Mouse (Mus musculus) forebrain, embryonic 12.5 days (tissue): Measurements from ENCODE around the gene Gm20517. TPM values are rescaled to one million over a fixed set of nuclear protein-coding genes. Genes with fewer than 3 reads are reported as not detected.
"Not testable (repeated sequence)": the region's sequence is repeated elsewhere in the genome, so short reads cannot be mapped to it uniquely, and the experiment has no call there.

Experiments
- ATAC-seq: fragments of 200-750 bp; cut with Nextera tagmentation; 2 replicates; pipeline ENCODE4 v1.8.0; 2017; ENCODE audit warnings: moderate TSS enrichment; ENCODE audit not compliant: low FRiP score
- H3K27ac ChIP-seq: fragments of 300-500 bp; sonication (generic); 2 replicates; pipeline ENCODE4 v1.5.1; 2016; ENCODE audit warnings: mild to moderate bottlenecking
- H3K27me3 ChIP-seq: fragments of 300-500 bp; sonication (generic); 2 replicates; pipeline ENCODE4 v1.6.1; 2016; ENCODE audit warnings: mild to moderate bottlenecking
- H3K36me3 ChIP-seq: fragments of 300-500 bp; sonication (generic); replicated peaks from 2 replicates; pipeline ENCODE4 v1.6.1; 2016; ENCODE audit warnings: mild to moderate bottlenecking
- H3K4me1 ChIP-seq: fragments of 300-500 bp; sonication (generic); 2 replicates; pipeline ENCODE4 v1.6.1; 2016
- H3K4me2 ChIP-seq: fragments of 300-500 bp; sonication (generic); 2 replicates; pipeline ENCODE4 v1.6.1; 2016; ENCODE audit warnings: mild to moderate bottlenecking, moderate library complexity
- H3K4me3 ChIP-seq: fragments of 300-500 bp; sonication (generic); replicated peaks from 2 replicates; pipeline ENCODE4 v1.5.1; 2016; ENCODE audit warnings: mild to moderate bottlenecking
- H3K9ac ChIP-seq: fragments of 300-500 bp; sonication (generic); 2 replicates; pipeline ENCODE4 v1.6.1; 2016; ENCODE audit warnings: mild to moderate bottlenecking
- H3K9me3 ChIP-seq: fragments of 300-500 bp; sonication (generic); 2 replicates; pipeline ENCODE4 v1.6.1; 2016
- WGBS: fragments of 180-500 bp; shearing (Covaris S2); methylation state at CpG from one replicate; pipeline ENCODE4 v1.1.7; 2016; 5-methylcytosine and 5-hydroxymethylcytosine counted together
- polyA plus RNA-seq: library from polyadenylated mRNA; unstranded; fragments of >200 nt; fragmentation: Nextera tagmentation; extraction: Ambion mirVana; gene quantifications from 2 replicates; pipeline ENCODE4 v1.2.1, GENCODE M21; 2016

Gm20517 gene
- polyA plus RNA-seq, 1 experiment from 2014 or later: 1.6 TPM

DNA sequence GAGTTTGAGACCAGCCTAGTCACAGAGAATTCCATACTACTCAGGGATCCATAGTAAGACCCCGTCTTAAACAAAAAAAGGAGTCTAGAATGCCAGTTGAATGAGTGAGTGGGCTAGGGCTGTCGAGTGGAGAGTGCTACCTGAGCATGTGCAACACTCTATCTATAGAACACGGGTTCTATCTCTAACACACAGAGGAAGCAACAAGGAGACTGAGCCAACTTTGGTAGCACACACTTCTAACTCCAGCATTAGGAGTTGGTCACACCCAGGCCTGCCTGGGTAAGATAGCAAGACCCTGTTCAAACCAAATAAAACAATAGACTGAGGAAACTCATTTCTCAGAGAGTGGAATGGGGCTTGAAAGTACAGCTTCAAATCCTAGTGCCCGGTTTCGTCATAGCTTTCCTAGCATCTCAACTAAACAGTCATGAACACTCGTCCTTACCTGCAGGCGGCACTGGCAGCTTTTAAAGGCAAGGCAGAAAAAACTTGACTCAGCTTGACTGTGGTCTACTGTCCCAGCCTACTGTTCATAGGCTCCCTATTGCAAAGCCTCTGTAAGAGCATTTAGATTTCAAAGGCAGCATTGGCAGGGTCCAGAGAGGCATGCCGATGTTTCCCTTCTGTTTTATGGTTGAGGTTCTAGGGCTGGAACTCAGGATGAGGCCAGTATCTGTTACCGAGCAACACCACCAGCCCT is 6.4 kb downstream of the Gm20517 start:
- H3K27ac ChIP-seq: no peak overlapping the region
- no peak for ATAC-seq
- no peaks in the 10 kb centered on the region for H3K27me3 ChIP-seq
- H3K9me3 ChIP-seq: no peaks in the 10 kb centered on the region
- H3K36me3 ChIP-seq: peaks cover 57% of the 10 kb centered on the region
- no peak overlapping the region for H3K9ac ChIP-seq
- no peak overlapping the region for H3K4me2 ChIP-seq
- peaks cover 3% of the 10 kb centered on the region for H3K4me1 ChIP-seq
- H3K4me3 ChIP-seq: no peak overlapping the region
- WGBS: 91% methylated on average over 9 of the region's 9 CpGs

- no peak overlapping the region for H3K9ac ChIP-seq
- no peaks in the 10 kb centered on the region for H3K27me3 ChIP-seq
- no peaks in the 10 kb centered on the region for H3K4me1 ChIP-seq
- ATAC-seq: no peak
- no peaks in the 10 kb centered on the region for H3K9me3 ChIP-seq
- H3K4me3 ChIP-seq: no peak overlapping the region
- H3K27ac ChIP-seq: no peak overlapping the region
- 92% methylated on average over 13 of the region's 13 CpGs for WGBS
- H3K36me3 ChIP-seq: peaks cover 66% of the 10 kb centered on the region
- no peak overlapping the region for H3K4me2 ChIP-seq
These were observed 7.3 kb downstream of the Gm20517 start for GRCm38 (mm10) chr17:47618556-47619311.

DNA sequence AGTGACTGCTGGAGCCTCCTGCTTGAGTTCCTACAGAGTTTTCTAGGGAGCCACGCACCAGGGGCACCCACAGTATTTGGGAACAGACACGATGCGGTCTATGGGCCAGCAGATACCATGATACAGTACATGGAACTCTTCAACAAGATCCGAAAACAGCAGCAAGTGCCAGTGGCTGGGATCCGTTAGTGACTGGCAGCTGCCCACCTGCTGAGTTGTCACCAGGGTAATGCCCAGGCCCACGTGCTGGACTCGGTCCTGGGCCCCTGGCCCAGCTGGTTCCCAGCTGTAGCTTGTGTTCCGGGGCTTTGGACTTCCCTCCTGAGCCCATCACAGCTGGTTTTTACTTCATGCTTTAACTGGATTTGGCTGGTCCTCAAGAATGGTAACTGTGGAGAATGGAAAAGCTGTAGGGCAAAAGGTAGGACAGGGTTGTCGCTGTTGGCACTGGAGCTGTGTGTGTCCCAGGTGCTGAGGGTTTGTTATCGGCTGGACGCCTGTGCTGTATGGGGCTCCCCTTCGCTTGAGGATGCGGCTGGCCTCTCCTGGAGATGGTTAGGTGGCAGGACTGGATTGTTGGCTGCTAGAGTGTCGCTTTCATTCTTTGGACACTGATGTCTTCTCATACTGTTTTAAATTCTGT is 11.6 kb downstream of the Gm20517 start:
- ATAC-seq: no peak
- H3K9me3 ChIP-seq: no peaks in the 10 kb centered on the region
- H3K27me3 ChIP-seq: no peaks in the 10 kb centered on the region
- no peak overlapping the region for H3K4me2 ChIP-seq
- H3K36me3 ChIP-seq: peaks cover 58% of the 10 kb centered on the region
- H3K9ac ChIP-seq: no peak overlapping the region
- no peak overlapping the region for H3K27ac ChIP-seq
- H3K4me1 ChIP-seq: peaks cover 2% of the 10 kb centered on the region; the same call in 1 of the 2 replicates
- 95% methylated on average over 14 of the region's 14 CpGs for WGBS
- H3K4me3 ChIP-seq: no peak overlapping the region

DNA sequence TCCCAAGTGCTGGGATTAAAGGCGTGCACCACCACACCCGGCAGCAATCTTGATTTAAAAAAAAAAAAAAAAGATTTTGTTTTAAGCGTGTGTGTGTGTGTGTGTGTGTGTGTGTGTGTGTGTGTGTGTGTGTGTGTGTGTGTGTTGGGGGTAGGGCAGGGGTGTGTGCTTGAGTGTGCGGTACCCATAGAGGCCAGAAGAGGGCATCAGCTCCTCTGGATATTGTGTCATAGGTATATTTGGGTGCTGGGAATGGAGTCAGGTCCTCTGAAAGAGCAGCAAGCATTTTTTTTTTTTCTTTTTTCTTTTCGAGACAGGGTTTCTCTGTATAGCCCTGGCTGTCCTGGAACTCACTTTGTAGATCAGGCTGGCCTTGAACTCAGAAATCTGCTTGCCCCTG is 13.2 kb downstream of the Gm20517 start:
- H3K27ac ChIP-seq, H3K4me2 ChIP-seq, ATAC-seq, H3K4me3 ChIP-seq, H3K27me3 ChIP-seq, H3K9me3 ChIP-seq, H3K9ac ChIP-seq: not testable (repeated sequence)
- 100% methylated on average over 5 of the region's 5 CpGs for WGBS
- Histone ChIP-seq H3K4me1 (peaks cover 11% of the 10 kb centered on the region), H3K36me3 (peaks cover 49% of the 10 kb centered on the region)

GRCm38 (mm10) chr17:47625088-47625487 is 13.7 kb downstream of the Gm20517 start:
- Histone ChIP-seq H3K9ac (no peak overlapping the region), H3K9me3 (no peaks in the 10 kb centered on the region), H3K36me3 (peaks cover 44% of the 10 kb centered on the region), H3K27ac (no peak overlapping the region), H3K4me2 (no peak overlapping the region), H3K27me3 (no peaks in the 10 kb centered on the region), H3K4me3 (no peak overlapping the region), H3K4me1 (peaks cover 11% of the 10 kb centered on the region)
- WGBS: 99% methylated on average over 2 of the region's 2 CpGs
- ATAC-seq: no peak

- Histone ChIP-seq H3K27me3 (no peaks in the 10 kb centered on the region), H3K9me3 (no peaks in the 10 kb centered on the region), H3K27ac (no peak overlapping the region), H3K4me3 (no peak overlapping the region), H3K36me3 (peaks cover 43% of the 10 kb centered on the region), H3K4me1 (peaks cover 18% of the 10 kb centered on the region), H3K4me2 (no peak overlapping the region), H3K9ac (no peak overlapping the region)
- 92% methylated on average over 5 of the region's 5 CpGs for WGBS
- no peak for ATAC-seq
These were observed 14.6 kb downstream of the Gm20517 start for GRCm38 (mm10) chr17:47626031-47626430.

DNA sequence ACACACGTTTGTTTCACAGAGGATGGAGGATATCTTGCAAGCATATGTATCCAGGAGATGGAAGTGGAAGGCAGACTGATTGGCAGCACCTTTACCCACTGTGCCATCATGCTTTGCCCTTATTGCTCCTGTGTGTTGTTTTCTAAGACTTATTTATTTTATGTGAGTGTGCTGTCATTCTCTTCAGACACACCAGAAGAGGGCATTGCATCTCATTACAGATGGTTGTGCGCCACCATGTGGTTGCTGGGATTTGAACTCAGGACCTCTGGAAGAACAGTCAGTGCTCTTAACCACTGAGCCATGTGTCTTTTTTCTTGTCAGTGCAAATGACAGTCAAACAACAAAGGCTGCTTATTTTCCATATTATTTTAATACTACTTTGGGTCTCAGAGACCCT is 16.4 kb downstream of the Gm20517 start:
- no peak overlapping the region for H3K4me3 ChIP-seq
- H3K27me3 ChIP-seq: no peaks in the 10 kb centered on the region
- H3K27ac ChIP-seq: no peak overlapping the region
- no peaks in the 10 kb centered on the region for H3K9me3 ChIP-seq
- ATAC-seq: no peak
- H3K9ac ChIP-seq: no peak overlapping the region
- WGBS: 81% methylated on average over 2 of the region's 2 CpGs
- peaks cover 33% of the 10 kb centered on the region for H3K4me1 ChIP-seq
- 0 out of 2 replicates have a peak overlapping the region, but pooled peaks have one; percentile 90 for H3K4me2 ChIP-seq
- peaks cover 25% of the 10 kb centered on the region for H3K36me3 ChIP-seq

GRCm38 (mm10) chr17:47628851-47629676 is 17.7 kb downstream of the Gm20517 start:
- H3K36me3 ChIP-seq: peaks cover 13% of the 10 kb centered on the region
- H3K4me3 ChIP-seq: peak overlapping the region; percentile 70
- peak overlapping the region; percentile 90 for H3K4me2 ChIP-seq
- peak; percentile 96 for ATAC-seq
- H3K4me1 ChIP-seq: peaks cover 35% of the 10 kb centered on the region
- H3K9me3 ChIP-seq: no peaks in the 10 kb centered on the region
- 1% methylated on average over 62 of the region's 63 CpGs for WGBS
- H3K9ac ChIP-seq: peak overlapping the region; percentile 87
- H3K27me3 ChIP-seq: no peaks in the 10 kb centered on the region
- H3K27ac ChIP-seq: peak overlapping the region; percentile 95

DNA sequence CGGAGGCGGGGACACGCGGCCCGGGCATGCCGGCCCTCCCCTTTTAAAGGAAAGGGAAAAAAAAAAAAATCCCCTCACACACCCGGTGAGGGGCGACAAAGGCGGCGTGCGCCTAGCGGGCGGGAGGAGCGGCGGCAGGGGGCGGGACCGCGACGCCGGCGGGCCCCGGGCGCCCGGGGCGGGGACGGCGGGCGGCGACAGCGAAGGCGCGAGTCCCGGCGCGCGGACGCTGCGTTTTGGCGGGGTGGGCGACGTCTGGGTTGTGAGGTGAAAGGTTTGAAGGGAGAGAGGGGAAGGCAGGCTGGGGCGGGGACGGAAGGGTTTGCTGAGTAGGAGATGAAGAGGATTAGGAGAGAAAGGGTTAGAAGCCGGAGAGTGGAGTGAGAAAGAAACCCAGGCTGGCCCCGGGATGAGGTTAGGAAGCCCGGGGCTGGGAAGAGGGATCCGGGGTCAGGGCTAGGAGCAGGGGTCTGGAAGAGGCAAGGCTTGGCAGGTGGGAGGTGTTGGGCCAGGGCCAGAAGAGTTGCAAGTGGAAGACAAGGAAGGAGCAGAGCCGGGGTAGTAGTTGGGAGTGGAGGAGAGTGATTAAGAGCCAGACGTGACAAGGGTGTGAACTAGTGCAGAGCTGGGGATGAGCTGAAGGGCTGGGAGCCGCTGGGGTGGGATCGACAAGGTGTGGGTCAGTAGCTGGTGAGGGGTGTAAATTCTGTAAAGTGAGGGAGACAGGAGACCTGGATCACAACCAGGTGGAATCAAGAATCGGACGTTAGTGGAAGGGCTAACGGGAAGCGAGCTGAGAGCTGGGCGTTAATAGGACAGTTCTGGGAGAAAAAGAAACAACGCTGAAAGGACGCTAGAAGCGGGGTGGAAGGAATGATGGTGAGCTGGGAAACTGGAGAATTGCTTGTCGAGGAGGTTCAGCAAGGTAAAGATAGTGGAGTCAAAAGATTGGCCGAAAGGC is 18.6 kb downstream of the Gm20517 start:
- H3K27ac ChIP-seq: peak overlapping the region; percentile 95
- under 1% methylated on average over 60 of the region's 61 CpGs for WGBS
- peak overlapping the region; percentile 70 for H3K4me3 ChIP-seq
- peak overlapping the region; percentile 87 for H3K9ac ChIP-seq
- H3K36me3 ChIP-seq: peaks cover 3% of the 10 kb centered on the region
- peaks cover 38% of the 10 kb centered on the region for H3K4me1 ChIP-seq
- no peaks in the 10 kb centered on the region for H3K27me3 ChIP-seq
- peak overlapping the region; percentile 90 for H3K4me2 ChIP-seq
- peak; percentile 73 for ATAC-seq
- no peaks in the 10 kb centered on the region for H3K9me3 ChIP-seq

DNA sequence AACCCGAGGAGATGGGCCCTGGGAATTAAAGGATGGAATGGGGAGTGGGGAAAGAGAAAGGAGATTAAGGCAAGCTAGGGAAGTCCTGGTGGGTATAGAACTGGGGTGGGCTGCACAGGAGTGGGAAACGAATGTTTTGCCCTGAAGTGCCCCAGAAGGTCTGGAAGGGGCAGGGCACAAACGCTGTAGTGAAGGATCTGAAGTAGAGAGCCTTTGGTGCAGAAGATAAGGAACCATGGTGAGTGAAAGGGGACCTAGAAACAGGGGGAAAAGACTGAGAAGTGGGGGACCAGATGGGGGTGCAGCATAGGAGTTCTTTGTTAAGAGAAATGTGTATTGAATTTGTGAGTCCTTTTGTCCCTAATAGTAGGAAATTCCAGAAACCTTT is 19.3 kb downstream of the Gm20517 start, which contains the start of gene Usp49:
Gene Usp49, plus strand, starts transcription at position 13 of the 388 bp plus-strand sequence.
- peak within 1 kb of the TSS; percentile 70 for H3K4me3 ChIP-seq
- H3K27me3 ChIP-seq: no peaks in the 10 kb centered on the region
- peak within 1 kb of the TSS; percentile 95 for H3K27ac ChIP-seq
- H3K36me3 ChIP-seq: peaks cover 4% of the 10 kb centered on the region; the same call in 1 of the 2 replicates
- ATAC-seq: no peak
- peaks cover 38% of the 10 kb centered on the region for H3K4me1 ChIP-seq
- peak within 1 kb of the TSS; percentile 87 for H3K9ac ChIP-seq
- H3K9me3 ChIP-seq: no peaks in the 10 kb centered on the region
- H3K4me2 ChIP-seq: peak within 1 kb of the TSS; percentile 90
- WGBS: 0% methylated on average over 3 of the region's 3 CpGs
